Mouse (Mus musculus) gastrocnemius, adult 8-10 months (tissue): ENCODE measurements around the gene Cpped1. TPM values are rescaled to one million over a fixed set of nuclear protein-coding genes. Genes with fewer than 3 reads are reported as not detected.

ENCODE experiments used
- DNase-seq, 2 experiments: peaks; one replicate each; pipeline ENCODE4 v3.0.0; 2022; ENCODE audit warnings: low spot score in 2 of 2
- total RNA-seq, 4 experiments: library from RNA; stranded (reverse); gene quantifications; 2 replicates each; pipeline ENCODE4 v1.2.4; 2022

Gene Cpped1
- total RNA-seq, 4 experiments from 2014 or later: 29.3 to 37.1 (median 33.5) TPM

GRCm38 (mm10) chr16:11845309-11845708 lies 63.9 kb downstream of the Cpped1 start:
- no peak for DNase-seq

GRCm38 (mm10) chr16:11843441-11843840 lies 65.8 kb downstream of the Cpped1 start:
- no peak for DNase-seq

GRCm38 (mm10) chr16:11833474-11833873 lies 75.8 kb downstream of the Cpped1 start:
- DNase-seq: peak in 1 of 2 experiments; percentile 23

GRCm38 (mm10) chr16:11828816-11829215 lies 80.4 kb downstream of the Cpped1 start:
- DNase-seq: no peak

GRCm38 (mm10) chr16:11824833-11825232 lies 84.4 kb downstream of the Cpped1 start:
- DNase-seq: no peak

GRCm38 (mm10) chr16:11824385-11824784 lies 84.9 kb downstream of the Cpped1 start:
- no peak for DNase-seq

GRCm38 (mm10) chr16:11820791-11821190 lies 88.5 kb downstream of the Cpped1 start:
- DNase-seq: no peak

- no peak for DNase-seq
Measured at GRCm38 (mm10) chr16:11814935-11815650, 94.2 kb downstream of the Cpped1 start.

- DNase-seq: no peak
Measured at GRCm38 (mm10) chr16:11812119-11812518, 97.1 kb downstream of the Cpped1 start.

GRCm38 (mm10) chr16:11809615-11810014 lies 99.6 kb downstream of the Cpped1 start:
- DNase-seq: no peak

GRCm38 (mm10) chr16:11801960-11802539 lies 107.2 kb downstream of the Cpped1 start:
- no peak for DNase-seq

- DNase-seq: no peak
Measured at GRCm38 (mm10) chr16:11795758-11796460, 113.3 kb downstream of the Cpped1 start.

GRCm38 (mm10) chr16:11794628-11795027 lies 114.6 kb downstream of the Cpped1 start:
- no peak for DNase-seq

- no peak for DNase-seq
Measured at GRCm38 (mm10) chr16:11793391-11793790, 115.9 kb downstream of the Cpped1 start.

- DNase-seq: no peak
Measured at GRCm38 (mm10) chr16:11790476-11790875, 118.8 kb downstream of the Cpped1 start.

- no peak for DNase-seq
Measured at GRCm38 (mm10) chr16:11785806-11786205, 123.4 kb downstream of the Cpped1 start.

GRCm38 (mm10) chr16:11784354-11784753 lies 124.9 kb downstream of the Cpped1 start:
- no peak for DNase-seq

- DNase-seq: no peak
Measured at GRCm38 (mm10) chr16:11783337-11783736, 125.9 kb downstream of the Cpped1 start.

- DNase-seq: no peak
Measured at GRCm38 (mm10) chr16:11782082-11782481, 127.2 kb downstream of the Cpped1 start.

- no peak for DNase-seq
Measured at GRCm38 (mm10) chr16:11778715-11779460, 130.4 kb downstream of the Cpped1 start.

GRCm38 (mm10) chr16:11778191-11778590 lies 131.1 kb downstream of the Cpped1 start:
- no peak for DNase-seq

- DNase-seq: no peak
Measured at GRCm38 (mm10) chr16:11776528-11776927, 132.7 kb downstream of the Cpped1 start.
